Mouse (Mus musculus) liver, embryonic 14.5 days (tissue): Measurements from ENCODE around the gene Ifit1bl2. TPM values are rescaled to one million over a fixed set of nuclear protein-coding genes. Genes with fewer than 3 reads are reported as not detected.
"Not testable (repeated sequence)": the region's sequence is repeated elsewhere in the genome, so short reads cannot be mapped to it uniquely, and the experiment has no call there.

Experiments used
- ATAC-seq: fragments of 200-750 bp; cut with Nextera tagmentation; 2 replicates; pipeline ENCODE4 v1.8.0; 2017; ENCODE audit warnings: moderate number of reproducible peaks, mild to moderate bottlenecking, moderate library complexity; ENCODE audit not compliant: insufficient read depth
- DNase-seq, 3 experiments: peaks; one replicate each; pipeline ENCODE4 v3.0.0-alpha.2; 2012 to 2013; ENCODE audit warnings: low read depth in 3 of 3, low spot score in 3 of 3
- H3K27ac ChIP-seq: fragments of 300-500 bp; sonication (generic); 2 replicates; pipeline ENCODE4 v1.5.1; 2014; ENCODE audit warnings: moderate library complexity, mild to moderate bottlenecking, control low read depth, inconsistent platforms
- H3K27me3 ChIP-seq: fragments of 300-500 bp; sonication (generic); 2 replicates; pipeline ENCODE4 v1.6.1; 2014; ENCODE audit warnings: mild to moderate bottlenecking, low read length, moderate library complexity; ENCODE audit not compliant: control insufficient read depth, insufficient read depth
- H3K36me3 ChIP-seq: fragments of 300-500 bp; sonication (generic); replicated peaks from 2 replicates; pipeline ENCODE4 v1.6.1; 2014; ENCODE audit warnings: low read depth; ENCODE audit not compliant: control insufficient read depth, insufficient read depth
- H3K4me1 ChIP-seq, 2 experiments: fragments of 200-500 bp in 1 of 2; fragments of 300-500 bp in 1 of 2; sonication (generic) in 1 of 2; replicated peaks; 2 replicates each; pipeline ENCODE4 v1.6.1; 2012 to 2014; ENCODE audit warnings: antibody characterized with exemption in 1 of 2, inconsistent platforms in 1 of 2, low read length in 1 of 2; ENCODE audit not compliant: control insufficient read depth in 2 of 2, insufficient read depth in 2 of 2
- H3K4me2 ChIP-seq: fragments of 300-500 bp; sonication (generic); 2 replicates; pipeline ENCODE4 v1.6.1; 2014; ENCODE audit warnings: low read depth, mild to moderate bottlenecking, control low read depth, moderate library complexity
- H3K4me3 ChIP-seq, 2 experiments: fragments of 200-500 bp in 1 of 2; fragments of 300-500 bp in 1 of 2; sonication (generic) in 1 of 2; 2 replicates each; pipeline ENCODE4 v1.5.1; 2012 to 2014; ENCODE audit warnings: low read depth in 2 of 2, low read length in 2 of 2, mild to moderate bottlenecking in 2 of 2, control low read depth in 1 of 2, inconsistent platforms in 1 of 2, moderate library complexity in 1 of 2; ENCODE audit not compliant: insufficient read depth in 1 of 2
- H3K9ac ChIP-seq: fragments of 300-500 bp; sonication (generic); replicated peaks from 2 replicates; pipeline ENCODE4 v1.6.1; 2014; ENCODE audit warnings: mild to moderate bottlenecking, control low read depth, moderate library complexity
- H3K9me3 ChIP-seq: fragments of 300-500 bp; sonication (generic); 2 replicates; pipeline ENCODE4 v1.6.1; 2016; ENCODE audit warnings: low read length, mixed read lengths; ENCODE audit not compliant: control insufficient read depth
- CTCF ChIP-seq: IDR thresholded peaks from 2 replicates; pipeline ENCODE4 v1.5.1; 2016; ENCODE audit warnings: antibody characterized with exemption, low read depth, control low read depth
- EP300 ChIP-seq: IDR thresholded peaks from 2 replicates; pipeline ENCODE4 v1.6.1; 2016; ENCODE audit warnings: antibody characterized with exemption, low read depth
- WGBS: fragments of 180-500 bp; shearing (Covaris S2); extraction: QIAGEN DNeasy Blood & Tissue Kit; methylation state at CpG from one replicate; pipeline ENCODE4 v1.1.7; 2014; ENCODE audit not compliant: insufficient replicate concordance; 5-methylcytosine and 5-hydroxymethylcytosine counted together
- polyA plus RNA-seq, 2 experiments: library from polyadenylated mRNA; depleted of rRNA in 1 of 2; stranded (reverse) in 1 of 2; unstranded in 1 of 2; fragments of >200 nt; fragmentation: Nextera tagmentation in 1 of 2; extraction: Ambion mirVana in 1 of 2; gene quantifications; 2 replicates each; pipeline versions ENCODE4 v1.2.1 to v1.2.3; 2012 to 2014

Ifit1bl2 gene
- polyA plus RNA-seq, 2 experiments: 0.04 TPM; not detected in 1

GRCm38 (mm10) chr19:34620871-34621270 lies 19.7 kb downstream of the Ifit1bl2 start:
- Histone ChIP-seq H3K4me2 (no peak overlapping the region), H3K36me3 (no peaks in the 10 kb centered on the region), H3K27ac (no peak overlapping the region), H3K4me3 (no peak overlapping the region), H3K27me3 (no peaks in the 10 kb centered on the region), H3K9me3 (no peaks in the 10 kb centered on the region), H3K9ac (no peak overlapping the region), H3K4me1 (no peaks in the 10 kb centered on the region)
- TF ChIP-seq CTCF: no peak
- TF ChIP-seq EP300: no peak
- ATAC-seq (no peak), DNase-seq (no peak)
- WGBS: 66% methylated on average over 5 of the region's 5 CpGs

GRCm38 (mm10) chr19:34612243-34613001 lies 28.1 kb downstream of the Ifit1bl2 start:
- H3K36me3 ChIP-seq, H3K27me3 ChIP-seq, H3K9ac ChIP-seq, H3K27ac ChIP-seq, DNase-seq, H3K9me3 ChIP-seq, H3K4me1 ChIP-seq, H3K4me2 ChIP-seq, ATAC-seq, H3K4me3 ChIP-seq: not testable (repeated sequence)
- 63% methylated on average over 5 of the region's 11 CpGs for WGBS

- H3K27me3 ChIP-seq, H3K4me3 ChIP-seq, H3K4me2 ChIP-seq, H3K36me3 ChIP-seq, H3K9ac ChIP-seq, H3K9me3 ChIP-seq, DNase-seq, H3K4me1 ChIP-seq, H3K27ac ChIP-seq, ATAC-seq: not testable (repeated sequence)
- 41% methylated on average over 3 of the region's 3 CpGs for WGBS
Observed at GRCm38 (mm10) chr19:34610118-34610517, 30.4 kb downstream of the Ifit1bl2 start.

- not testable (repeated sequence) for H3K36me3 ChIP-seq, DNase-seq, H3K4me1 ChIP-seq, H3K9me3 ChIP-seq, H3K27me3 ChIP-seq, H3K4me2 ChIP-seq, H3K9ac ChIP-seq, H3K27ac ChIP-seq, H3K4me3 ChIP-seq
- ATAC-seq: peak; percentile 50
- WGBS: 24% methylated on average over 4 of the region's 4 CpGs
Observed at GRCm38 (mm10) chr19:34607237-34608051, 33.1 kb downstream of the Ifit1bl2 start, which contains the start of gene Ifit3b. Gene Ifit3b (plus strand): TSS chr19:34607970.

- H3K9me3 ChIP-seq: no peaks in the 10 kb centered on the region
- no peak for TF ChIP-seq CTCF
- TF ChIP-seq EP300: no peak
- H3K4me2 ChIP-seq: no peak overlapping the region
- 57% methylated on average over 3 of the region's 3 CpGs for WGBS
- DNase-seq: no peak
- no peaks in the 10 kb centered on the region for H3K27me3 ChIP-seq
- no peak overlapping the region for H3K9ac ChIP-seq
- H3K4me1 ChIP-seq: no peaks in the 10 kb centered on the region
- ATAC-seq: no peak
- no peak overlapping the region for H3K4me3 ChIP-seq
- no peak overlapping the region for H3K27ac ChIP-seq
- no peaks in the 10 kb centered on the region for H3K36me3 ChIP-seq
Observed at GRCm38 (mm10) chr19:34605472-34605871, 35.1 kb downstream of the Ifit1bl2 start.

GRCm38 (mm10) chr19:34601888-34602287 lies 38.7 kb downstream of the Ifit1bl2 start, which contains the start of gene Ifit1bl1:
Gene Ifit1bl1 (minus strand): TSS chr19:34601956.
- WGBS: 20% methylated on average over 1 of the region's 1 CpGs
- DNase-seq, H3K27me3 ChIP-seq, H3K36me3 ChIP-seq, H3K9me3 ChIP-seq, H3K4me3 ChIP-seq, ATAC-seq, H3K9ac ChIP-seq, H3K4me1 ChIP-seq, H3K27ac ChIP-seq, H3K4me2 ChIP-seq: not testable (repeated sequence)

GRCm38 (mm10) chr19:34599250-34599649 lies 41.3 kb downstream of the Ifit1bl2 start:
- not testable (repeated sequence) for H3K9ac ChIP-seq, H3K4me3 ChIP-seq, H3K4me1 ChIP-seq, ATAC-seq, H3K9me3 ChIP-seq, H3K27ac ChIP-seq, DNase-seq, H3K27me3 ChIP-seq, H3K4me2 ChIP-seq, H3K36me3 ChIP-seq
